Mouse (Mus musculus) embryonic facial prominence, embryonic 12.5 days (tissue): ENCODE data around the gene Cit. TPM values are rescaled to one million over a fixed set of nuclear protein-coding genes. Genes with fewer than 3 reads are reported as not detected.

Experiments
- ATAC-seq: fragments of 200-750 bp; cut with Nextera tagmentation; 2 replicates; pipeline ENCODE4 v1.8.0; 2017; ENCODE audit not compliant: insufficient number of reproducible peaks, insufficient read depth, low FRiP score, low TSS enrichment
- H3K27ac ChIP-seq: fragments of 300-500 bp; sonication (generic); 2 replicates; pipeline ENCODE4 v1.5.1; 2016; ENCODE audit warnings: mild to moderate bottlenecking
- H3K27me3 ChIP-seq: fragments of 300-500 bp; sonication (generic); 2 replicates; pipeline ENCODE4 v1.6.1; 2016; ENCODE audit warnings: mild to moderate bottlenecking, moderate library complexity
- H3K36me3 ChIP-seq: fragments of 300-500 bp; sonication (generic); 2 replicates; pipeline ENCODE4 v1.6.1; 2016; ENCODE audit warnings: mild to moderate bottlenecking
- H3K4me1 ChIP-seq: fragments of 300-500 bp; sonication (generic); 2 replicates; pipeline ENCODE4 v1.6.1; 2016
- H3K4me2 ChIP-seq: fragments of 300-500 bp; sonication (generic); replicated peaks from 2 replicates; pipeline ENCODE4 v1.6.1; 2016; ENCODE audit warnings: mild to moderate bottlenecking, moderate library complexity
- H3K4me3 ChIP-seq: fragments of 300-500 bp; sonication (generic); 2 replicates; pipeline ENCODE4 v1.5.1; 2016; ENCODE audit warnings: mild to moderate bottlenecking
- H3K9ac ChIP-seq: fragments of 300-500 bp; sonication (generic); 2 replicates; pipeline ENCODE4 v1.6.1; 2016; ENCODE audit warnings: mild to moderate bottlenecking, moderate library complexity
- H3K9me3 ChIP-seq: fragments of 300-500 bp; sonication (generic); 2 replicates; pipeline ENCODE4 v1.6.1; 2016; ENCODE audit warnings: mild to moderate bottlenecking, moderate library complexity
- WGBS: fragments of 180-500 bp; shearing (Covaris S2); methylation state at CpG from one replicate; pipeline ENCODE4 v1.1.7; 2016; 5-methylcytosine and 5-hydroxymethylcytosine counted together
- polyA plus RNA-seq: library from polyadenylated mRNA; unstranded; fragments of >200 nt; fragmentation: Nextera tagmentation; extraction: Ambion mirVana; gene quantifications from 2 replicates; pipeline ENCODE4 v1.2.1, GENCODE M21; 2016

The Cit gene
- polyA plus RNA-seq, 1 experiment from 2014 or later: 36.3 TPM

DNA sequence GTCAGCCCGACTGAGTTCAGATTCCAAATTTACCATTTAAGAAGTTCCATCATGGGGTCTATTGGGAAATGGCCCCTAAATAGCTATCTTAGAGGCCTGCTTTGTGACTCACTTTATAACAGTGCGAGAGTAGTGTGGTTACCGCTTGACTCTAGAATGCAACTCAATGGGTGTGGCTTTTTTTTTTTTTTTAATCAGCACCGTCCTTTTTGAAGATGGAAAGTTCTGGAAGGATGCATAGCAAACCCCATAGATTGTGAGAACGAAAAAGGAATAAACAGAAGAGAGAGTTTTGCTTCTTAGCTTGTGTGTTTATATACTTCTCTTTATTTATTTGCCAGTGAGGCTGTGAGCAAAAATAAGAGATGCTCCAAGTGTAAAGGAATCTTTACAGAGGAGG is 181.0 kb downstream of the Cit start:
- Histone ChIP-seq H3K4me3 (no peak overlapping the region), H3K4me2 (no peak overlapping the region), H3K27me3 (0 out of 2 replicates have a peak, but pooled peaks cover 3% of the 10 kb centered on the region), H3K4me1 (peaks cover 17% of the 10 kb centered on the region), H3K27ac (no peak overlapping the region), H3K36me3 (peaks cover 12% of the 10 kb centered on the region), H3K9ac (no peak overlapping the region), H3K9me3 (no peaks in the 10 kb centered on the region)
- no peak for ATAC-seq
- 87% methylated on average over 5 of the region's 5 CpGs for WGBS

- no peak overlapping the region for H3K4me2 ChIP-seq
- no peak overlapping the region for H3K27ac ChIP-seq
- 0 out of 2 replicates have a peak, but pooled peaks cover 3% of the 10 kb centered on the region for H3K27me3 ChIP-seq
- WGBS: 92% methylated on average over 14 of the region's 14 CpGs
- H3K4me1 ChIP-seq: peaks cover 17% of the 10 kb centered on the region
- no peaks in the 10 kb centered on the region for H3K9me3 ChIP-seq
- peaks cover 7% of the 10 kb centered on the region; the same call in 1 of the 2 replicates for H3K36me3 ChIP-seq
- no peak for ATAC-seq
- no peak overlapping the region for H3K4me3 ChIP-seq
- H3K9ac ChIP-seq: no peak overlapping the region
Measured at GRCm38 (mm10) chr5:116026561-116026960, 181.5 kb downstream of the Cit start.

GRCm38 (mm10) chr5:116029071-116029470 is 184.0 kb downstream of the Cit start:
- no peak for ATAC-seq
- H3K4me3 ChIP-seq: no peak overlapping the region
- H3K9me3 ChIP-seq: no peaks in the 10 kb centered on the region
- H3K27ac ChIP-seq: no peak overlapping the region
- no peak overlapping the region for H3K9ac ChIP-seq
- WGBS: 68% methylated on average over 7 of the region's 7 CpGs
- H3K4me2 ChIP-seq: no peak overlapping the region
- 0 out of 2 replicates have a peak, but pooled peaks cover 3% of the 10 kb centered on the region for H3K27me3 ChIP-seq
- H3K36me3 ChIP-seq: no peaks in the 10 kb centered on the region
- H3K4me1 ChIP-seq: peaks cover 5% of the 10 kb centered on the region

DNA sequence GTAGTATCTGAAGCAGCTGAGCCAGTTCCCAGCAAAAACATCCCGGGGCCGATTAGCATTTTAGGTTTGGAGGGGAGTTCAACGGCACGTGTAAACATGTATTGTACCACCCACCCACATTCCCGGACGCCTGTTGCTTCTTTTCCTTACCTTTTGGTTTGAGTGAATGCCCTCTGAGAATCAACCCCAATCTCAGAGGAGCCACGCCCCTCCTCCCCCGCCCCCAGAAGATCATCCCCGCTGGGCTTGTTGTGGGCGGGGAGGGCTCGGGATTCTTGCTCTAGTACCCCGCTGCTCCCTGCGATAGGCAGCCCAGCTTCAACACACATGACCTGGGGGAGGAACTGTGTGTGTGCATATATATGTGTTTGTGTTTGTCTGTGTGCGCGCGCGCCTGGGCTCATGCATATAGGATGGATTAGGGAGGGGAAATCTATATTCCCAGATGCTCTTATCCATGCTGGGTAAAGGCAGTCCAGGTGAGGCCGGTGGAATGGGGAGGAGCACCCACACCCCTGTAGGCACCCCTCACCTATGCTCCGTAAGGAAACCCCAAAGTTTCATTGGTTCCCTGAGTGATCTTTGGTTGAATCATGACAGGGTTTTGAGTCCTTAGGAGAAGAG is 185.6 kb downstream of the Cit start:
- ATAC-seq: no peak
- H3K27me3 ChIP-seq: 0 out of 2 replicates have a peak, but pooled peaks cover 3% of the 10 kb centered on the region
- no peaks in the 10 kb centered on the region for H3K9me3 ChIP-seq
- H3K27ac ChIP-seq: no peak overlapping the region
- H3K9ac ChIP-seq: no peak overlapping the region
- peak overlapping the region; percentile 36 for H3K4me2 ChIP-seq
- WGBS: 6% methylated on average over 19 of the region's 19 CpGs
- no peaks in the 10 kb centered on the region for H3K36me3 ChIP-seq
- H3K4me1 ChIP-seq: peaks cover 5% of the 10 kb centered on the region
- H3K4me3 ChIP-seq: no peak overlapping the region

DNA sequence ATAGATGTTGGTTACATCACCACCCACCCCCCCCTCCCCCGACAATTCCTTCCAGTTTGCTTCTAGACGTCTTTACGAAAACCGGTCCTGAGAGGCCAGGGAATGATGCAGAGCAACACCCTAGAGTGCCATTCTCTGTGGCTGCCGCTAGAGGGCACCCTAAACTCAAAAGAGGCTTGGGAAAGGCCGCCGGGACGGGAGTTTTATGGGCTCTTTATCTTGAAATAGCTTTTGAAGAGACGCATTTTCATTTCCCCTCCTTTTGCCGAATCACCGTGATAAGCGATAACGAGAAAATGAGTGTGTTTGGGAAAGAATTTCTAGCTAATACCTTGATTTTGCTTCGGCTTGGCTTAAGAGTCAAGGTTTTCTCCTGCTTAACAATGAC is 186.1 kb downstream of the Cit start:
- Histone ChIP-seq H3K4me1 (peaks cover 5% of the 10 kb centered on the region), H3K9ac (no peak overlapping the region), H3K27ac (no peak overlapping the region), H3K4me3 (no peak overlapping the region), H3K36me3 (no peaks in the 10 kb centered on the region), H3K27me3 (0 out of 2 replicates have a peak, but pooled peaks cover 3% of the 10 kb centered on the region), H3K9me3 (no peaks in the 10 kb centered on the region), H3K4me2 (peak overlapping the region; percentile 36)
- no peak for ATAC-seq
- 3% methylated on average over 14 of the region's 14 CpGs for WGBS

GRCm38 (mm10) chr5:116036465-116036864 is 191.4 kb downstream of the Cit start:
- no peak overlapping the region for H3K9ac ChIP-seq
- H3K27ac ChIP-seq: no peak overlapping the region
- ATAC-seq: no peak
- WGBS: 54% methylated on average over 16 of the region's 16 CpGs
- H3K27me3 ChIP-seq: no peaks in the 10 kb centered on the region
- no peak overlapping the region for H3K4me3 ChIP-seq
- H3K4me2 ChIP-seq: no peak overlapping the region
- H3K36me3 ChIP-seq: no peaks in the 10 kb centered on the region
- H3K9me3 ChIP-seq: no peaks in the 10 kb centered on the region
- no peaks in the 10 kb centered on the region for H3K4me1 ChIP-seq

DNA sequence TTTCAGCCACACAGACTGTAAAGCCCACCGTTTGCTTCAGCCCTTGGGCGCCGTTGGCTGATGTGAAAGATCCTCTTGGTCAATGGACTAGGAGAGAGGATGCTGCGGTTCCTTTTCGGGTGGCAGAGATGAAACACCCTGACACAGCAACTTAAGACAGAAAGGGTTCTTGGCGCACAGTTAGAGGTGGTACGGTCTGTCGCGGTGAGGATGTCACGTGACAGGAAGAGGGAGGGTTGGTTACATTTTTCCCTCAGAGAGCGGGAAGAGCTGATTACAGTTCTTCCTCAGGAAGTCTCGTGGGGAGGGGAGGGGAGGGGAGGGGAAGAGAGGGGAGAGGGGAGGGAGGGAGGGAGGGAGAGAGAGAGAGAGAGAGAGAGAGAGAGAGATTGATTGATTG is 192.7 kb downstream of the Cit start:
- ATAC-seq: no peak
- H3K27ac ChIP-seq: no peak overlapping the region
- H3K36me3 ChIP-seq: no peaks in the 10 kb centered on the region
- WGBS: 56% methylated on average over 12 of the region's 12 CpGs
- no peak overlapping the region for H3K4me3 ChIP-seq
- no peaks in the 10 kb centered on the region for H3K9me3 ChIP-seq
- no peaks in the 10 kb centered on the region for H3K27me3 ChIP-seq
- H3K4me2 ChIP-seq: no peak overlapping the region
- no peaks in the 10 kb centered on the region for H3K4me1 ChIP-seq
- H3K9ac ChIP-seq: no peak overlapping the region

DNA sequence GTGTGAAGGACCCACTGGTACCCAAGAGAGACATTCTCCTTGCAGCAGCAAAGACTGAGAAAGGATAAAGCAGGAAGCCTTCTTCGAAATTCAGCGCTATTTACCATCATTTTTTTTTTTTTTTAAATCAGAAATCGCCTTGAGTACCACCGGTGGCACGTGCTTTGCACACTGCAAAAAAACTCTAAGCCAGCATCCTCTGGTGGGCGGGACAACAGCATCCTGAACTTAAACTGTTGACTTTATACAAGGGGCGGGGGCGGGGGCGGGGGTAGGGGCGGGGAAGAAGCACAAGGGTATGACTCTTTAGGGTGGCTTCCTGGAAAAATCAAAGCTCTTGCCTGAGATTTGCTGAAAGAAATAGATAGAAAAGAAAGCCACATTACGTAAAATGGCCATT is 194.6 kb downstream of the Cit start:
- no peak for ATAC-seq
- Histone ChIP-seq H3K4me1 (no peaks in the 10 kb centered on the region), H3K27ac (no peak overlapping the region), H3K4me3 (no peak overlapping the region), H3K9ac (no peak overlapping the region), H3K27me3 (no peaks in the 10 kb centered on the region), H3K4me2 (peak overlapping the region; percentile 30), H3K36me3 (no peaks in the 10 kb centered on the region), H3K9me3 (no peaks in the 10 kb centered on the region)
- WGBS: 26% methylated on average over 11 of the region's 11 CpGs

DNA sequence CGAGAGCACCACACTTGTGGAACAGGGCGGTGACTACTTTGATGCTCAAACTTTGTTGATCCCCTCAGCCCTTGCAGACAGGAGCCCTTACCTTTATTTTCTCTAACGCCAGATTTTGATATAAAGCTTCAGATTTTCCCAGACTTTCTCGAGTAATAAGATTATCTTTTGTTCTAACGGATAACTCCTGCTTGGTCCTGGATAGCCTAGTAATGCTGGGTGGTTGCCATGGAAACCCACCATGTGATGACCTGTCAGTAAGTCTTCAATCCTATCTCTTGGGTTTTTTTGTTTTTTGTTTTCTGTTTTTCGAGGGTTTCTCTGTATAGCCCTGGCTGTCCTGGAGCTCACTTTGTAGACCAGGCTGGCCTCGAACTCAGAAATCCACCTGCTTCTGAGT is 197.2 kb downstream of the Cit start:
- no peak for ATAC-seq
- no peak overlapping the region for H3K4me3 ChIP-seq
- H3K27ac ChIP-seq: no peak overlapping the region
- WGBS: 81% methylated on average over 7 of the region's 7 CpGs
- no peaks in the 10 kb centered on the region for H3K36me3 ChIP-seq
- H3K27me3 ChIP-seq: no peaks in the 10 kb centered on the region
- H3K4me1 ChIP-seq: no peaks in the 10 kb centered on the region
- no peaks in the 10 kb centered on the region for H3K9me3 ChIP-seq
- no peak overlapping the region for H3K9ac ChIP-seq
- H3K4me2 ChIP-seq: no peak overlapping the region

DNA sequence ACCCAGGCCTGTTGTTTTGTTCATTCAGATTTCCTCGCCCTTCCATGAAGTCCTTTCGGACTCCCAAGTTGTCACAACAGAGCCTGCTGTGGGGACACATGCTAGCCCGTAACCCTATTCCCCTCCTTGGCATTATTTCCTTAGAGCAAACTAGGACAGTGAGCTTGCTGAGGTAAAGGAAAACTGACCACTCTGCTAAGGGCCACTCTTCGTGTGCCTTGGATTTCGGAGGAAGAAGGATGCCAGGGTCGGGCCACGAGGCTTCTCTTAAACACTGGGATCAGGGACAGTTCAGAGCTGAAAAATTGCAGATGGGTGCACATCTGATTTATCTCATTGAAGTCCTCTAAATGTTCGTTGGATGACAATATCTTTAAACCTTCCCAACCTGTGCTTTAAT is 200.5 kb downstream of the Cit start:
- no peaks in the 10 kb centered on the region for H3K27me3 ChIP-seq
- WGBS: 85% methylated on average over 8 of the region's 8 CpGs

DNA sequence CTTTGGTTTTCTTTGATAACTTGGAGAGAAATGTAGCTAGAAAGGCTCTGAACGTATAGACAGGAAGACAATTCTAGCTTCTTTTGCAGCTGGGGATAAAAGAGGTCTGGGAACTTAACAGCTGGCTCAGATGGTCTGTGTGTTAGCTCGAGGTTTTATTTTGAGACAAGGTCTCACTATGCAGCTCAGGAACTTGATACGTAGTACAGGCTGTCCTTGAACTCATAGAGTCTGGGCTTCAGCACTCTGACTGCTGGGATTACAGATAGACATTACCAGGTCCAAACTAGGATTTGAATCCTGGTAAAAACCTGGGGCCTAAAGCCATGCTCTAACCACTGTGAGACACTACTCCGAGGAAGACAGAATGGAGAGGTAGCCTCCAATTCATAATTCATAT is 201.2 kb downstream of the Cit start:
- Histone ChIP-seq H3K4me3 (no peak overlapping the region), H3K4me1 (no peaks in the 10 kb centered on the region), H3K27ac (no peak overlapping the region), H3K9ac (no peak overlapping the region), H3K36me3 (no peaks in the 10 kb centered on the region), H3K9me3 (no peaks in the 10 kb centered on the region), H3K4me2 (no peak overlapping the region), H3K27me3 (no peaks in the 10 kb centered on the region)
- WGBS: 78% methylated on average over 4 of the region's 4 CpGs
- no peak for ATAC-seq

More for the DNA sequence above, 200.5 kb downstream of the Cit start:
- Histone ChIP-seq H3K9ac (no peak overlapping the region), H3K27ac (no peak overlapping the region), H3K36me3 (no peaks in the 10 kb centered on the region), H3K4me3 (no peak overlapping the region), H3K4me1 (no peaks in the 10 kb centered on the region), H3K4me2 (no peak overlapping the region), H3K9me3 (no peaks in the 10 kb centered on the region)
- ATAC-seq: no peak

DNA sequence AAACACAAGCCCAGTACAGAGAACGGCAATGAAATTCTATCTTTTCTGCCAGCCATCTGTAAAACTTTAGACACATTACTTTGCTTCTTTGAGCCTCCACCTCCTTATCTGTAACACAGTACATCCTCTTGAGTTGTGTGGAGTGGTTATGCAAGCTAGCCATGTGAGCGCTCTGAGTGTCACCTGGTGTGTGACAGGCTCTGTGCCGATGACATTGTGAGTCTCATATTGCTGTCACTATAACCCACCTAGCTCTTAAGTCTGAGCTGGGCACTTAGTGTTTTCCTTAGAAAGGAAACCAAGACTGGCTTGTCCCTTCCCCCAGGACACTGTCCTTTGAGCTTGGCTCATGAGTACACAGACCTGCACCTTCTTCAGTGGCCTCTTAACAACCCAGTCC is 203.2 kb downstream of the Cit start:
- H3K4me1 ChIP-seq: no peaks in the 10 kb centered on the region
- no peak overlapping the region for H3K4me2 ChIP-seq
- no peak for ATAC-seq
- no peaks in the 10 kb centered on the region for H3K27me3 ChIP-seq
- whole genome bisulfite sequencing: 91% methylated on average over 3 of the region's 3 CpGs
- H3K27ac ChIP-seq: no peak overlapping the region
- H3K9ac ChIP-seq: no peak overlapping the region
- H3K36me3 ChIP-seq: no peaks in the 10 kb centered on the region
- H3K4me3 ChIP-seq: no peak overlapping the region
- no peaks in the 10 kb centered on the region for H3K9me3 ChIP-seq
